Mouse (Mus musculus): Measurements from ENCODE around the gene Gm6176. TPM values are rescaled to one million over a fixed set of nuclear protein-coding genes. Genes with fewer than 3 reads are reported as not detected.
"Not testable (repeated sequence)": the region's sequence is repeated elsewhere in the genome, so short reads cannot be mapped to it uniquely, and the experiment has no call there.

Gene Gm6176
- polyA plus RNA-seq (2012; ENCODE audit: insufficient read depth, insufficient read length, missing spikeins), result not detected in 2 replicates

GRCm38 (mm10) chr7:22056205-22056604 is at the start of gene Gm6176:
TSS of gene Gm6176 (minus strand) at chr7:22056305.
- not testable (repeated sequence) for H3K4me3 ChIP-seq (ENCODE audit: insufficient read depth, low read depth, low read length); H3K4me1 ChIP-seq (ENCODE audit: control insufficient read depth, insufficient read depth, insufficient read length, low read length)

DNA sequence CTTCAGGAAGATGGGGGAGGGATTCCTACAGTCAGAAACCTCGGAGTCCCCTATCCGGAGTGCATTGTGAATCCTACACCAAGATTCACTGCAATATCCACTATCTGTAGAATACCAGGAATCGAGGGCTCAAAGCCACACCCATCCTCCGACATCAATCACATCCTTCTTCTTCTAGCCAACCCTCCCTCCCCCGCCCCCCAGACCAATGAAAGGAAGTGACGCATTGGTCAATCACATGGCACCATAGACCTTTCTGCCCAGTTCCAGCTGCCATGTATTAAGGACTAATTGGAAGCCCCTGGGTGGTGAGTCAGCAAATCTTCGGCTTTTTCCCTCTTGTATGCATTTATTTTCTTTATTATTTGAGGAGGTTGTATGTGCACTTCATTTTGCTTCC is 12.7 kb upstream of the Gm6176 start, which contains the start of gene Vmn1r139:
TSS of gene Vmn1r139 (plus strand) at position 301 of the 400 bp plus-strand sequence.
- H3K27ac ChIP-seq (replicated peaks; ENCODE audit: low read depth, low read length); H3K4me3 ChIP-seq (ENCODE audit: insufficient read depth, low read depth, low read length); H3K4me1 ChIP-seq (ENCODE audit: control insufficient read depth, insufficient read depth, insufficient read length, low read length): not testable (repeated sequence)

More at GRCm38 (mm10) chr7:22056205-22056604, at the start of gene Gm6176:
- H3K27ac ChIP-seq (replicated peaks; ENCODE audit: low read depth, low read length), result not testable (repeated sequence)

GRCm38 (mm10) chr7:22028797-22029196 is 27.3 kb downstream of the Gm6176 start, which contains the start of gene Vmn1r138:
TSS of gene Vmn1r138 (minus strand) at chr7:22028897.
- H3K4me1 ChIP-seq (ENCODE audit: control insufficient read depth, insufficient read depth, insufficient read length, low read length), result not testable (repeated sequence)

More at GRCm38 (mm10) chr7:22028797-22029196, 27.3 kb downstream of the Gm6176 start, which contains the start of gene Vmn1r138:
- H3K4me3 ChIP-seq (ENCODE audit: insufficient read depth, low read depth, low read length); H3K27ac ChIP-seq (replicated peaks; ENCODE audit: low read depth, low read length): not testable (repeated sequence)

Other genes starting within 250 kb of the Gm6176 start
- gene Vmn1r135, start 224.0 kb downstream of the Gm6176 start, polyA plus RNA-seq (2012; ENCODE audit: insufficient read depth, insufficient read length, missing spikeins), result not detected in 2 replicates
- gene Gm5725, start 212.0 kb downstream of the Gm6176 start, polyA plus RNA-seq (2012; ENCODE audit: insufficient read depth, insufficient read length, missing spikeins), result not detected in 2 replicates
- not detected in 2 replicates for gene Gm5891, start 135.0 kb downstream of the Gm6176 start, polyA plus RNA-seq (2012; ENCODE audit: insufficient read depth, insufficient read length, missing spikeins)
- gene Vmn1r137, start 61.7 kb downstream of the Gm6176 start, polyA plus RNA-seq (2012; ENCODE audit: insufficient read depth, insufficient read length, missing spikeins), result not detected in 2 replicates
- not detected in 2 replicates for gene Vmn1r138, start 27.4 kb downstream of the Gm6176 start, polyA plus RNA-seq (2012; ENCODE audit: insufficient read depth, insufficient read length, missing spikeins)
- not detected in 2 replicates for gene Vmn1r139, start 12.8 kb upstream of the Gm6176 start, polyA plus RNA-seq (2012; ENCODE audit: insufficient read depth, insufficient read length, missing spikeins)
- gene Gm16451, start 61.9 kb upstream of the Gm6176 start, polyA plus RNA-seq (2012; ENCODE audit: insufficient read depth, insufficient read length, missing spikeins), result not detected in 2 replicates
- gene Gm10666, start 78.4 kb upstream of the Gm6176 start, polyA plus RNA-seq (2012; ENCODE audit: insufficient read depth, insufficient read length, missing spikeins), result not detected in 2 replicates
- not detected in 2 replicates for gene Vmn1r142, start 107.7 kb upstream of the Gm6176 start, polyA plus RNA-seq (2012; ENCODE audit: insufficient read depth, insufficient read length, missing spikeins)
- not detected in 2 replicates for gene Vmn1r143, start 133.1 kb upstream of the Gm6176 start, polyA plus RNA-seq (2012; ENCODE audit: insufficient read depth, insufficient read length, missing spikeins)
- not detected in 2 replicates for gene Gm8653, start 145.0 kb upstream of the Gm6176 start, polyA plus RNA-seq (2012; ENCODE audit: insufficient read depth, insufficient read length, missing spikeins)
- gene Gm8453, start 173.2 kb upstream of the Gm6176 start, polyA plus RNA-seq (2012; ENCODE audit: insufficient read depth, insufficient read length, missing spikeins), result not detected in 2 replicates